9 mouse cellular contexts compared by ENCODE assay signal in the genomic region with DNA sequence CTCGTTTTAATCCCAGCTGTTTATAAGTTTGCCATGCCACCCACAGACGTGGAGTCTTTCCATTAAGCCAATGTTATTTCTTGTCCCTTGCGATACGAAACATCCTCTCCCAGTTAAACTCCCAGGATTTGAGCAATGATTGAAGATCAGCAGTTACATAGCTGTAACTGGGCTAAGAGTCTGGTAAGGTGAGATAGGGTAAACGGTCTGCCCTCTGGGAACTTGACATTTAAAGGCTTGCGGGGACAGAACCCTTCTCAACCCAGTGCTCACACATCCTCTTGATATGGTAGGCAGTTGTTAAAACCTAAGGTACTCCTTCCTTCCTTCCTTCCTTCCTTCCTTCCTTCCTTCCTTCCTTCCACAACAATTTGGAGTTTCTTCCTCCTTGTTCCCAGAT.
DNase-seq lines count a peak whose midpoint lies in the region; ATAC-seq and TF ChIP-seq lines count a peak whose summit lies in the region.
"Had no signal": no experiment of that assay in that cellular context is flagged by ENCODE, and none has a peak within 500 bp of the region (broad histone marks: within the 10 kb centered on the region; RNA-seq: fewer than 3 reads in every experiment).

No protein-coding gene starts in this region.

- no peaks in the 10 kb centered on the region for H3K27me3 ChIP-seq in lung, embryonic 16.5 days (ENCODE audit: control insufficient read depth, insufficient read depth, low read depth, low read length)
- peaks cover 19% of the 10 kb centered on the region for H3K27me3 ChIP-seq in limb, embryonic 13.5 days
- no peaks in the 10 kb centered on the region for H3K27me3 ChIP-seq in stomach, embryonic 15.5 days (replicated peaks)

- intact Hi-C loops in gastrocnemius, adult 2 months (cut with DNase I) = loop anchor here (5.0 kb wide), 2 partner anchors 46 to 439 kb away; no protein-coding TSS in a partner anchor
- intact Hi-C loops in gastrocnemius, postnatal 36 days (cut with DNase I) = no loop called here

- H3K27ac ChIP-seq in gastrocnemius, adult 2 months = peak overlapping the region; percentile 95
- no peak overlapping the region for H3K27ac ChIP-seq in lung, embryonic 16.5 days (ENCODE audit: low read length)
- H3K27ac ChIP-seq in limb, embryonic 13.5 days = no peak overlapping the region
- H3K27ac ChIP-seq in stomach, embryonic 15.5 days = no peak overlapping the region

- H3K9ac ChIP-seq in lung, embryonic 16.5 days (ENCODE audit: low read length) = peak overlapping the region; percentile 43; the same call in 1 of the 2 replicates
- H3K9ac ChIP-seq in limb, embryonic 13.5 days = no peak overlapping the region
- no peak overlapping the region for H3K9ac ChIP-seq in stomach, embryonic 15.5 days

- H3K4me1 ChIP-seq in lung, embryonic 16.5 days (replicated peaks; ENCODE audit: control insufficient read depth, insufficient read depth, low read length) = peaks cover 32% of the 10 kb centered on the region; the same call in 1 of the 2 replicates
- H3K4me1 ChIP-seq in lung, adult 2 months (ENCODE audit: control insufficient read depth, insufficient read depth, low read length) = no peaks in the 10 kb centered on the region; the same call in 1 of the 2 replicates
- peaks cover 35% of the 10 kb centered on the region for H3K4me1 ChIP-seq in limb, embryonic 13.5 days
- peaks cover 20% of the 10 kb centered on the region for H3K4me1 ChIP-seq in stomach, embryonic 15.5 days

- no peaks in the 10 kb centered on the region; the same call in 1 of the 2 replicates for H3K36me3 ChIP-seq in lung, embryonic 16.5 days (ENCODE audit: control insufficient read depth, insufficient read depth, low read length)
- H3K36me3 ChIP-seq in limb, embryonic 13.5 days = no peaks in the 10 kb centered on the region
- no peaks in the 10 kb centered on the region for H3K36me3 ChIP-seq in stomach, embryonic 15.5 days

- ATAC-seq in lung, embryonic 16.5 days (ENCODE audit: low read depth) = no peak
- ATAC-seq in limb, embryonic 13.5 days (ENCODE audit: low FRiP score, low read depth) = no peak
- no peak for ATAC-seq in stomach, embryonic 15.5 days (ENCODE audit: insufficient read depth, low FRiP score, low read depth)
- ATAC-seq in monocyte, adult 5-6 weeks (replicated peaks; ENCODE audit: insufficient number of reproducible peaks, low FRiP score, low TSS enrichment, poor library complexity, severe bottlenecking) = no peak

- 45% methylated on average over 6 of the region's 6 CpGs for WGBS in lung, embryonic 16.5 days
- 57% methylated on average over 6 of the region's 6 CpGs for WGBS in lung, adult 2 months
- WGBS in limb, embryonic 13.5 days = 44% methylated on average over 6 of the region's 6 CpGs
- whole genome bisulfite sequencing in stomach, embryonic 15.5 days = 50% methylated on average over 6 of the region's 6 CpGs

- H3K4me2 ChIP-seq in lung, embryonic 16.5 days (ENCODE audit: low read depth, low read length) = peak overlapping the region; percentile 95
- peak overlapping the region; percentile 99 for H3K4me2 ChIP-seq in limb, embryonic 13.5 days (replicated peaks)
- H3K4me2 ChIP-seq in stomach, embryonic 15.5 days = peak overlapping the region; percentile 94

- no peaks in the 10 kb centered on the region for H3K9me3 ChIP-seq in lung, embryonic 16.5 days (ENCODE audit: control insufficient read depth, low read length)
- H3K9me3 ChIP-seq in limb, embryonic 13.5 days = no peaks in the 10 kb centered on the region; the same call in 1 of the 2 replicates
- H3K9me3 ChIP-seq in stomach, embryonic 15.5 days = no peaks in the 10 kb centered on the region

- DNase-seq in gastrocnemius, adult 2 months = no peak
- no peak for DNase-seq in gastrocnemius, postnatal 4 days (ENCODE audit: low spot score in 2 of 2)
- no peak for DNase-seq in lung, adult 2 months
- DNase-seq in gastrocnemius, postnatal 36 days = no peak
- DNase-seq: kidney, adult 8-10 months had no signal

- no peak for TF ChIP-seq CTCF in gastrocnemius, adult 2 months (IDR thresholded peaks at IDR 0.05)
- no peak for TF ChIP-seq CTCF in lung, adult 2 months (IDR thresholded peaks at IDR 0.05; ENCODE audit: insufficient read depth, low read length)

- H3K4me3 ChIP-seq in gastrocnemius, adult 2 months = peak overlapping the region; percentile 95
- H3K4me3 ChIP-seq in lung, embryonic 16.5 days (ENCODE audit: low read length) = peak overlapping the region; percentile 88
- H3K4me3 ChIP-seq in lung, adult 2 months (replicated peaks; ENCODE audit: extremely low read depth, low read depth, low read length) = no peak overlapping the region
- no peak overlapping the region for H3K4me3 ChIP-seq in limb, embryonic 13.5 days
- H3K4me3 ChIP-seq in stomach, embryonic 15.5 days (replicated peaks) = no peak overlapping the region

- TF ChIP-seq POLR2A in lung, adult 2 months (IDR thresholded peaks at IDR 0.05; ENCODE audit: borderline replicate concordance, extremely low read depth, low read depth, low read length) = no peak

Comparison
In these comparisons a context has a peak if more than half of its experiments do, and no peak if none do; other contexts are left out.
1. H3K4me3 ChIP-seq: peak in gastrocnemius, adult 2 months (single experiment) and lung, embryonic 16.5 days (single experiment); none in lung, adult 2 months (single experiment), limb, embryonic 13.5 days (single experiment) and stomach, embryonic 15.5 days (single experiment).
2. Peak in every context shown above with its lines, with median percentiles within 50 percentile points of each other: H3K4me2 ChIP-seq.